Comparison of ENCODE assay signal across 8 mouse cellular contexts in the genomic region with DNA sequence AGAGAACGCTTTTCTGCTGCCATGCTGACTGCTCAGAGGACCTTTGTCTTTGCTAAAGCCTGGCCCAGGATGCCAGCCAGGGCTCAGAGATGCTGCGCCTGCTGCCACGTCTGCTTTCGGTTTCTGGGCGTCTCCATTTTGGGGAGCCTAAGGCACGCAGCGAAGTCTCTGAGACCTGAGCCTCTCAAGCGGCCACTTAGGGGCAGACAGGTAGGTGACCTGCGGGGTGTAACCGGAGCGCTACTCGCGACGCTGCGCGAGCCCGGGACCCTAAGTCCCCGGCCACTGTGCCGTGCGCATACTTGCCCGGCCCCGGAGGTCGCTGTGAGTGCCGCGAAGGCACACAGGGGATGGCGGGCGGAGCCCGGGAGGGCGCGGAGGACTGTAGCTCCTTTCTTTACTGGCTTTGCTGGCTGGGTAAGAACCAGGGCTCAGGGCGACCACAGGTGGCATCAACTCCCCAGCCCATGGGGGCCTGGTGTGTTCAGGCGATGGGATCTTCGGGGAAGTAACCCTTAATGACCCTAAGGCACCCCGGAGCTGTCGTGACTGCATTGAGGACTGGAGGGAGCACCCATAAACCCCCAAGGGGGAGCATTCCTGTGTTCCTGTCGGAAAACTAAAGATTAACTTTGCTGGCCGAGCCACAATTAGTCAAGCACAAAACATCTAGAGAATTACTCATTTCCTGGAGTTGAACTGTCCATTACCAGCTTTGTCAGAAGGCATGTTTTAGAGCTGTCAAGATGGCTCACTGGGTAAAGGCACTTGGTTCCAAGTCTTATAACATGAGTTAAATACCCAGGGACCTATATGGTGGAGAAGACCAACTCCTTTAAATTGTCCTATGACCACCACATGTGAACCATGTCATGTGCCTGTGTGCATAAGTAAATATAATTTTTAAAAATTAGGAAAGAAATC. TPM values are rescaled to one million over a fixed set of nuclear protein-coding genes. Genes with fewer than 3 reads are reported as not detected.
A peak's percentile ranks its signal among the peaks of the same experiment; 100 is the strongest.
DNase-seq lines count a peak whose midpoint lies in the region; ATAC-seq and TF ChIP-seq lines count a peak whose summit lies in the region.

No protein-coding gene starts in this region.

- no peak for TF ChIP-seq CTCF in gastrocnemius, adult 2 months (IDR thresholded peaks at IDR 0.05)

- H3K4me1 ChIP-seq in hindbrain, embryonic 16.5 days (ENCODE audit: control insufficient read depth, insufficient read depth, low read depth, low read length): no peaks in the 10 kb centered on the region

- no peaks in the 10 kb centered on the region for H3K27me3 ChIP-seq in hindbrain, embryonic 16.5 days (replicated peaks; ENCODE audit: control insufficient read depth, insufficient read depth, low read length)

- peak overlapping the region; percentile 94 for H3K27ac ChIP-seq in gastrocnemius, adult 2 months
- H3K27ac ChIP-seq in hindbrain, embryonic 16.5 days (ENCODE audit: low read depth, low read length): no peak overlapping the region

- ATAC-seq in hindbrain, embryonic 16.5 days: peak; percentile 91
- peak; percentile 88 for ATAC-seq in megakaryocyte progenitor cell, adult 5-6 weeks (replicated peaks; ENCODE audit: poor library complexity)

- intact Hi-C loops in gastrocnemius, adult 2 months (cut with DNase I): loop anchor here (2.0 to 10.0 kb wide), 2 partner anchors 60 to 192 kb away; no protein-coding TSS in a partner anchor
- intact Hi-C loops in left cerebral cortex, postnatal 10 days (cut with DNase I): no loop called here

- H3K36me3 ChIP-seq in hindbrain, embryonic 16.5 days (ENCODE audit: control insufficient read depth, insufficient read depth, low read length): no peaks in the 10 kb centered on the region

- peak overlapping the region; percentile 70 for H3K9ac ChIP-seq in hindbrain, embryonic 16.5 days (ENCODE audit: low read depth, low read length)

- peak; percentile 59 for DNase-seq in ZHBTc4 (ENCODE audit: low read depth, low spot score)
- peak; percentile 26 to 52 for DNase-seq in cerebellum, postnatal 4 days (ENCODE audit: low spot score in 2 of 2)
- DNase-seq in gastrocnemius, adult 2 months: peak; percentile 74
- peak; percentile 13 to 63 for DNase-seq in left cerebral cortex, postnatal 10 days (ENCODE audit: extremely low spot score in 1 of 2, low spot score in 2 of 2)
- DNase-seq in right cerebral cortex, postnatal 14 days: peak; percentile 40
- DNase-seq in urinary bladder, postnatal 4 days (ENCODE audit: low spot score in 2 of 2): peak; percentile 55 to 65

- peak overlapping the region; percentile 68 for H3K4me2 ChIP-seq in hindbrain, embryonic 16.5 days (ENCODE audit: low read length)

- H3K4me3 ChIP-seq in gastrocnemius, adult 2 months: peak overlapping the region; percentile 89
- H3K4me3 ChIP-seq in hindbrain, embryonic 16.5 days (ENCODE audit: low read length): peak overlapping the region; percentile 52

- no peaks in the 10 kb centered on the region for H3K9me3 ChIP-seq in hindbrain, embryonic 16.5 days (ENCODE audit: control insufficient read depth, low read length)

- 1% methylated on average over 36 of the region's 37 CpGs for WGBS in hindbrain, embryonic 16.5 days

RNA-seq across cellular contexts. Expression of gene Als2cr12, which starts 43.0 kb away (rescaled TPM):
- total RNA-seq in gastrocnemius, adult 2 months (2021): not detected
- not detected in 2 replicates for polyA plus RNA-seq in hindbrain, embryonic 16.5 days (2015; fragmentation: Nextera tagmentation; extraction: Ambion mirVana)
- total RNA-seq in left cerebral cortex, postnatal 10 days (2021): not detected
- total RNA-seq in megakaryocyte progenitor cell, adult 5-6 weeks (2015): not detected in 2 replicates
- total RNA-seq in megakaryocyte progenitor cell, adult 5-6 weeks (2017): 0.44 and 0.67 TPM in 2 replicates

RNA-seq across cellular contexts. Expression of gene Cflar, which starts 58.6 kb away (rescaled TPM):
- 10 to 100 TPM; 38.8 to 58.6 TPM for total RNA-seq in gastrocnemius, adult 2 months (2021)
- polyA plus RNA-seq in hindbrain, embryonic 16.5 days (2015; fragmentation: Nextera tagmentation; extraction: Ambion mirVana): 16.3 and 16.8 TPM in 2 replicates
- 10 to 100 TPM; 24.8 to 28.1 TPM for total RNA-seq in left cerebral cortex, postnatal 10 days (2021)
- total RNA-seq in megakaryocyte progenitor cell, adult 5-6 weeks (2015): 60.9 and 71.6 TPM in 2 replicates
- 87.5 and 121 TPM in 2 replicates for total RNA-seq in megakaryocyte progenitor cell, adult 5-6 weeks (2017)
